Mouse (Mus musculus) hindbrain, postnatal 0 days (tissue): ENCODE results near the gene Aunip. TPM values are rescaled to one million over a fixed set of nuclear protein-coding genes. Genes with fewer than 3 reads are reported as not detected.
"Not testable (repeated sequence)": the region's sequence is repeated elsewhere in the genome, so short reads cannot be mapped to it uniquely, and the experiment has no call there.

Source experiments
- ATAC-seq: fragments of 200-750 bp; cut with Nextera tagmentation; 2 replicates; pipeline ENCODE4 v1.8.0; 2017; ENCODE audit warnings: mild to moderate bottlenecking, moderate TSS enrichment, moderate library complexity
- DNase-seq: peaks from one replicate; pipeline ENCODE4 v3.0.0-alpha.2; 2015; ENCODE audit warnings: low spot score
- H3K27ac ChIP-seq: fragments of 300-500 bp; sonication (generic); 2 replicates; pipeline ENCODE4 v1.5.1; 2014; ENCODE audit warnings: mild to moderate bottlenecking
- H3K27me3 ChIP-seq: fragments of 300-500 bp; sonication (generic); 2 replicates; pipeline ENCODE4 v1.6.1; 2014; ENCODE audit warnings: low read length, mixed read lengths; ENCODE audit not compliant: insufficient read depth
- H3K36me3 ChIP-seq: fragments of 300-500 bp; sonication (generic); 2 replicates; pipeline ENCODE4 v1.6.1; 2014; ENCODE audit warnings: low read length, mixed read lengths; ENCODE audit not compliant: insufficient read depth
- H3K4me1 ChIP-seq: fragments of 300-500 bp; sonication (generic); 2 replicates; pipeline ENCODE4 v1.6.1; 2014; ENCODE audit warnings: antibody characterized with exemption, low read length, mixed read lengths; ENCODE audit not compliant: insufficient read depth
- H3K4me2 ChIP-seq: fragments of 300-500 bp; sonication (generic); 2 replicates; pipeline ENCODE4 v1.6.1; 2014; ENCODE audit warnings: low read depth, mild to moderate bottlenecking, low read length, moderate library complexity, mixed read lengths
- H3K4me3 ChIP-seq: fragments of 300-500 bp; sonication (generic); 2 replicates; pipeline ENCODE4 v1.5.1; 2014; ENCODE audit warnings: low read length
- H3K9ac ChIP-seq: fragments of 300-500 bp; sonication (generic); replicated peaks from 2 replicates; pipeline ENCODE4 v1.6.1; 2014; ENCODE audit warnings: mild to moderate bottlenecking, low read length, moderate library complexity, mixed read lengths
- H3K9me3 ChIP-seq: fragments of 300-500 bp; sonication (generic); 2 replicates; pipeline ENCODE4 v1.6.1; 2016; ENCODE audit warnings: low read length, mixed read lengths
- CTCF ChIP-seq: IDR thresholded peaks from 2 replicates; pipeline ENCODE4 v1.5.1; 2016; ENCODE audit warnings: antibody characterized with exemption, control low read depth, low read depth
- WGBS: fragments of 180-500 bp; shearing (Covaris S2); extraction: QIAGEN DNeasy Blood & Tissue Kit; methylation state at CpG from one replicate; pipeline ENCODE4 v1.1.7; 2014; 5-methylcytosine and 5-hydroxymethylcytosine counted together
- polyA plus RNA-seq: library from polyadenylated mRNA; unstranded; fragments of >200 nt; fragmentation: Nextera tagmentation; extraction: Ambion mirVana; gene quantifications from 2 replicates; pipeline ENCODE4 v1.2.1, GENCODE M21; 2015
- total RNA-seq: library from RNA; depleted of rRNA; stranded (reverse); fragments of >200 nt; gene quantifications from 2 replicates; pipeline ENCODE4 v1.2.3, GENCODE M21; 2014

Gene Aunip
- total and polyA plus RNA-seq, 2 experiments from 2014 or later: 2.6 to 2.7 TPM

DNA sequence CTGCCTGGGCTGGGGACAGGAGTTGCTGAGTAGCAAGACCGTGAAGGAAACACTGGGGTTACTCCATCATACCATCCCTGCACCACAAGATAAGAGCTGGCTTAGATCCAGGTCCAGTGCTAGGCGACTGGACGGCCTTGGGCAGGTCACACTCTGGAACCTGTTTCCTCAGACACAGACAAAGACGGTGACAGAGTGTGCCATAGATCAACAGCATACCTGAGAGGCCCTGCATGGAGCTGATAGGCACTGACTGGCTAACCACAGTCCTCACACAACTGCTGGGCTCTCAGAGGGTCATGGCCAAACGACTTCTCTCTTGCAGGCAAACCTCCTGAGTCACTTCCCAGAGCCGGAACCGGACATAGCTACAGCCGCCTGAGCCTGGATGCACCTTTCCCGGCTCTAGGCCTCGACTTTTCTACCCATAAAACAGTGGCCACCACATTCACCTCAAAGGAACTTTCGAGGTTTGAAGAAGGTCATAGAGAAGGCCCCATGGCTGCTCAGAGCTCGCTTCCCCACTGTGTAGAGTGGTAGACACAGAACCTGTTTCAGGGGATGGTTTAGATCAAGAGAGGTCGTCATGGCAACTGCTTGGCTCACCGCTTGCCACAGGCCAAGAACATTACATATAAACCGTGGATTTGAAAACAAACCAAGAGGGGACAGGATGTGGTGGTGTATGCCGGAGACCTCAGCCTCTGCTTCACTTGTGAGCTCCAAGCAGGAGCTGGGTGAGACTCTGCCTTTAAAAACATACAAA, 15.8 kb upstream of the Aunip start:
- peak overlapping the region; percentile 87; the same call in 1 of the 2 replicates for H3K27ac ChIP-seq
- peaks cover 22% of the 10 kb centered on the region; the same call in 1 of the 2 replicates for H3K4me1 ChIP-seq
- ATAC-seq (no peak), DNase-seq (no peak)
- H3K27me3 ChIP-seq: no peaks in the 10 kb centered on the region
- H3K9ac ChIP-seq: no peak overlapping the region
- TF ChIP-seq CTCF: no peak
- WGBS: 57% methylated on average over 16 of the region's 16 CpGs
- H3K9me3 ChIP-seq: no peaks in the 10 kb centered on the region
- H3K4me3 ChIP-seq: no peak overlapping the region
- no peaks in the 10 kb centered on the region for H3K36me3 ChIP-seq
- no peak overlapping the region for H3K4me2 ChIP-seq

- no peaks in the 10 kb centered on the region for H3K9me3 ChIP-seq
- no peaks in the 10 kb centered on the region; the same call in 1 of the 2 replicates for H3K36me3 ChIP-seq
- DNase-seq: no peak
- peak overlapping the region; percentile 87; the same call in 1 of the 2 replicates for H3K27ac ChIP-seq
- no peaks in the 10 kb centered on the region for H3K27me3 ChIP-seq
- no peak for TF ChIP-seq CTCF
- peaks cover 22% of the 10 kb centered on the region; the same call in 1 of the 2 replicates for H3K4me1 ChIP-seq
- H3K4me3 ChIP-seq: no peak overlapping the region
- 67% methylated on average over 5 of the region's 5 CpGs for WGBS
- no peak overlapping the region for H3K9ac ChIP-seq
- no peak overlapping the region for H3K4me2 ChIP-seq
- ATAC-seq: no peak
These were observed 15.3 kb upstream of the Aunip start for GRCm38 (mm10) chr4:134495546-134495923.

GRCm38 (mm10) chr4:134496595-134497210, 14.1 kb upstream of the Aunip start, which contains the start of gene Paqr7:
Gene Paqr7 (plus strand): TSS chr4:134496697.
- no peaks in the 10 kb centered on the region for H3K9me3 ChIP-seq
- TF ChIP-seq CTCF: peak; percentile 20
- peak within 1 kb of the TSS; percentile 89 for H3K4me2 ChIP-seq
- peak within 1 kb of the TSS; percentile 56 for H3K4me3 ChIP-seq
- 5% methylated on average over 35 of the region's 35 CpGs for WGBS
- DNase-seq (peak; percentile 68), ATAC-seq (peak; percentile 70)
- no peaks in the 10 kb centered on the region for H3K27me3 ChIP-seq
- H3K27ac ChIP-seq: peak within 1 kb of the TSS; percentile 87
- H3K36me3 ChIP-seq: no peaks in the 10 kb centered on the region; the same call in 1 of the 2 replicates
- H3K9ac ChIP-seq: peak within 1 kb of the TSS; percentile 67
- peaks cover 22% of the 10 kb centered on the region; the same call in 1 of the 2 replicates for H3K4me1 ChIP-seq

GRCm38 (mm10) chr4:134497223-134497622, 13.6 kb upstream of the Aunip start:
- no peaks in the 10 kb centered on the region; the same call in 1 of the 2 replicates for H3K36me3 ChIP-seq
- TF ChIP-seq CTCF: no peak
- peak overlapping the region; percentile 89 for H3K4me2 ChIP-seq
- H3K4me3 ChIP-seq: peak overlapping the region; percentile 56
- DNase-seq (no peak), ATAC-seq (peak; percentile 58)
- no peaks in the 10 kb centered on the region for H3K27me3 ChIP-seq
- H3K9me3 ChIP-seq: no peaks in the 10 kb centered on the region
- H3K9ac ChIP-seq: peak overlapping the region; percentile 67
- peaks cover 22% of the 10 kb centered on the region; the same call in 1 of the 2 replicates for H3K4me1 ChIP-seq
- H3K27ac ChIP-seq: peak overlapping the region; percentile 87
- 5% methylated on average over 6 of the region's 6 CpGs for WGBS

DNA sequence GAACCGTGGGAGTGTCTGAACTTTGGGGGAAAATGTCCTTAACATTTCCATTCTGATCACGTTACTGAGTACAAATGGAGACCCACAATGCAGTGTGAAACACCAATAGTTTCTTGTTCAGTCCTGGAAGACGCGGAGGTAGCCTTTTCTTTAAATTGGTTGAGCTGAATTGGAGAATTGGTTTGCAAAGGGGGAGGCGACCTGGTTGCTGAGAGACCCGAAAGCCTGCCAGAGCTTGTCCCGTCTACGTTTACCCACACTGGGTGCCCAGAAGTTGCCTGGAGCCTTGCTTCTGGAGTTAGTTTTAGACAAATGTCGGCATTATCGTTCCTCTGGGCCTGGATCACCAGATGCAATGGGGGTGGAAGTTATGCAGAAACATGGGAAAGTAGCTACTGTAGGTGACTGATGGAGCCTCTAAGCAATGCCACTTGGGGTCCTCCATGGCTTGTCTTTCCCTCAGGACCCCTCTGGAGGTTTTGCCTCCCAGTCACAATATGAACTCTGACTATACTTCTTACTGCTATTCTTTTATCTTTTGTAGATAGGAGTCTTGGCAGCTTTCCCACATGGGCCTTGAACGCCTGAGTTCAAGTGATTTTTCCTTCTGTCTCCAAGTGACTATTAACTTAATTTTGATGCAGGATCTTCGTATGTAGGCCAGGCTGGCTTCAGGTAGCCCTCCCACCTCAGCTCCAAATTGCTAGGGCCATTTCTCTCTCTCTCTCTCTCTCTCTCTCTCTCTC, 12.6 kb upstream of the Aunip start:
- DNase-seq (peak; percentile 65), ATAC-seq (peak; percentile 67)
- WGBS: 55% methylated on average over 12 of the region's 12 CpGs

DNA sequence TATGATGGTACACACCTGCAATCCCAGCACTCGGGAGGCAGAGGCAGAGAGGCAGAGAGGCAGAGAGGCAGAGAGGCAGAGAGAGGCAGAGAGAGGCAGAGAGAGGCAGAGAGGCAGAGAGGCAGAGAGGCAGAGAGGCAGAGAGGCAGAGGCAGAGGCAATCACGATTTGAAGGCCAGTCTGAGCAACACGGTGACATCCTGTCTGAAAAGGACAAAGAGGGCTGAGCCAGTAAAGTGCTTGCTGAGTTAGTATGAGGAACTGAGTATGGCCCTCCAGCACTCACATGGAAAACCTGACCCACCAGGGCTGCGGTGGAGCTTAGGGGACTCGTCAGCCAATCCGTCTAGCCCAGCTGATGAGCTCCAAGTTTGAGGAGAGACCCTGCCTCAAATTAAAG, 11.8 kb upstream of the Aunip start:
- H3K4me3 ChIP-seq: not testable (repeated sequence)
- WGBS: 78% methylated on average over 6 of the region's 6 CpGs
- peak overlapping the region; percentile 87; the same call in 1 of the 2 replicates for H3K27ac ChIP-seq

More for the DNA sequence above, 12.6 kb upstream of the Aunip start:
- Histone ChIP-seq H3K27ac (peak overlapping the region; percentile 87), H3K4me1 (peaks cover 22% of the 10 kb centered on the region; the same call in 1 of the 2 replicates), H3K4me2 (peak overlapping the region; percentile 89), H3K4me3 (peak overlapping the region; percentile 56), H3K36me3 (no peaks in the 10 kb centered on the region; the same call in 1 of the 2 replicates), H3K9ac (peak overlapping the region; percentile 67; the same call in 1 of the 2 replicates), H3K27me3 (no peaks in the 10 kb centered on the region), H3K9me3 (no peaks in the 10 kb centered on the region)
- TF ChIP-seq CTCF: no peak

More for the DNA sequence above, 11.8 kb upstream of the Aunip start:
- not testable (repeated sequence) for H3K27me3 ChIP-seq, DNase-seq, H3K36me3 ChIP-seq, H3K9ac ChIP-seq, H3K4me2 ChIP-seq, H3K9me3 ChIP-seq, ATAC-seq
- H3K4me1 ChIP-seq: peaks cover 22% of the 10 kb centered on the region; the same call in 1 of the 2 replicates
